Mouse (Mus musculus): ENCODE results near the gene Trdn. TPM values are rescaled to one million over a fixed set of nuclear protein-coding genes. Genes with fewer than 3 reads are reported as not detected.

Trdn gene
- polyA plus RNA-seq, 1 experiment from 2014 or later: 0.30 TPM

DNA sequence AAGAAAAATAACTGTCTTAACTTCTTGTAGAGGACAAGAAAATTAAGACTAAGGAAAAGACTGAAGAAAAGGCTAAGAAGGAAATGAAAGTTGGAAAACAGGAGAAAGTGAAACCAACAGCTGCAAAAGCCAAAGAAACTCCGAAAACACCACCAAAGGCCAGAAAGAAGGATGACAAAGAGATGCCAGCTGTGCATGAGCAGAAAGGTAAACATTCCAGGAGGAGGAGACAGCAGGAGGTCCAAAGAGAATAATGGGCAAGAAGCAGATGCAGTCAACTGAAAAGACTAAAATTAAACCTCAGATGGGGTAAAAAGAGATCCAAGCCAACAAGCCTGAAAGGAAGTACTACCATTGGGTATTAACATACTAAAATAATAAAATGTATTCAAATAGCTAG is 115.6 kb downstream of the Trdn start:
- no peak overlapping the region for H3K27ac ChIP-seq (ENCODE audit: low read depth)
- no peaks in the 10 kb centered on the region for H3K36me3 ChIP-seq (ENCODE audit: insufficient read depth)
- no peak for DNase-seq
- no peaks in the 10 kb centered on the region for H3K27me3 ChIP-seq (ENCODE audit: insufficient read depth, low read length)
- WGBS: 20% methylated on average over 1 of the region's 1 CpGs
- H3K9ac ChIP-seq: no peak overlapping the region
- ATAC-seq (ENCODE audit: insufficient read depth): no peak
- H3K9me3 ChIP-seq (ENCODE audit: low read depth, low read length): no peaks in the 10 kb centered on the region
- H3K4me2 ChIP-seq: no peak overlapping the region
- no peaks in the 10 kb centered on the region for H3K4me1 ChIP-seq (ENCODE audit: insufficient read depth)
- no peak overlapping the region for H3K4me3 ChIP-seq (ENCODE audit: low read depth, low read length)
- no peak for TF ChIP-seq CTCF (IDR thresholded peaks at IDR 0.05; ENCODE audit: low read depth)

DNA sequence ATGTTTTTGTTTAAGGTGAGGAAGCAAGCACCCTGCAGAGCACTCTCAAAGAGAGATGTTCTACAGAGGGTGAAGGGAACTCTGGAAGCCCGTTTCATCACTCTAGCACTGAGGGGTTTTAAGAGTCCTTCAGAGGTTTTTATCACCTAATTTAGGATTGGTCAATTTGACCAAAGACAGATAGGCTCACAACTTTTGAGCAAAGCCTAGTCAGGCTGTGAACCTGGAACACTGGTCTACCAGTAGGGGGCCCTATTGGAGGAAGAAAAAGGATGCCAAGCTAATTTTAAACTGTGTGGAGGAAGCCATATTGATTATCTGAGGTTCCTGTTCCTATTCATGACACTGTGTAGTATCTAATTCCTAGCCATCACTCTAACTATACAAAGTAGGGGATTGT is 117.9 kb downstream of the Trdn start:
- 51% methylated on average over 1 of the region's 1 CpGs for WGBS
- Histone ChIP-seq H3K27me3 (ENCODE audit: insufficient read depth, low read length) (no peaks in the 10 kb centered on the region), H3K4me3 (ENCODE audit: low read depth, low read length) (no peak overlapping the region), H3K4me2 (no peak overlapping the region), H3K4me1 (ENCODE audit: insufficient read depth) (no peaks in the 10 kb centered on the region), H3K9ac (no peak overlapping the region), H3K27ac (ENCODE audit: low read depth) (no peak overlapping the region), H3K9me3 (ENCODE audit: low read depth, low read length) (no peaks in the 10 kb centered on the region), H3K36me3 (ENCODE audit: insufficient read depth) (no peaks in the 10 kb centered on the region)
- DNase-seq (no peak), ATAC-seq (ENCODE audit: insufficient read depth) (no peak)
- TF ChIP-seq CTCF (IDR thresholded peaks at IDR 0.05; ENCODE audit: low read depth): no peak

DNA sequence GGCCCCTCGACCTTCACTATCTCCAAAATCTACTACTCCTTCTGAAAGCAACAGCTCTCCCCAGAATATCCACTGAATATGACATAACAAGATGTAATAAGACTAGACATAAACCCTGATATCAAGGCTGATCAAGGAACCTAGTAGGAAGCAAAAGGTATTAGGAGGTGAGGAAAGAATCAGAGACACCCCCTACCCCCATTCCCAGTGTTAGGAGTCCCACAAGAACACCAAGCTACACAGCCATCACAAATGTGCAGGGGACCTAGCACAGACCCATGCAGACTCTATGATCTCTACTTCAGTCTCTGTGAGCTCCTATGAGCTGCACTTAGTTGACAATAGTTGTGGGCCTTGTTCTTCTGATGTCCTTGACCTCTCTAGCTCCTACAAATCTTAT is 130.1 kb downstream of the Trdn start:
- no peak for DNase-seq
- Histone ChIP-seq H3K4me3 (ENCODE audit: low read depth, low read length) (no peak overlapping the region), H3K36me3 (ENCODE audit: insufficient read depth) (no peaks in the 10 kb centered on the region), H3K4me1 (ENCODE audit: insufficient read depth) (no peaks in the 10 kb centered on the region), H3K9ac (no peak overlapping the region), H3K4me2 (no peak overlapping the region), H3K9me3 (ENCODE audit: low read depth, low read length) (no peaks in the 10 kb centered on the region), H3K27ac (ENCODE audit: low read depth) (no peak overlapping the region), H3K27me3 (ENCODE audit: insufficient read depth, low read length) (no peaks in the 10 kb centered on the region)
- TF ChIP-seq CTCF (IDR thresholded peaks at IDR 0.05; ENCODE audit: low read depth): no peak
- ATAC-seq (ENCODE audit: insufficient read depth): no peak
- WGBS: 60% methylated on average over 1 of the region's 1 CpGs

DNA sequence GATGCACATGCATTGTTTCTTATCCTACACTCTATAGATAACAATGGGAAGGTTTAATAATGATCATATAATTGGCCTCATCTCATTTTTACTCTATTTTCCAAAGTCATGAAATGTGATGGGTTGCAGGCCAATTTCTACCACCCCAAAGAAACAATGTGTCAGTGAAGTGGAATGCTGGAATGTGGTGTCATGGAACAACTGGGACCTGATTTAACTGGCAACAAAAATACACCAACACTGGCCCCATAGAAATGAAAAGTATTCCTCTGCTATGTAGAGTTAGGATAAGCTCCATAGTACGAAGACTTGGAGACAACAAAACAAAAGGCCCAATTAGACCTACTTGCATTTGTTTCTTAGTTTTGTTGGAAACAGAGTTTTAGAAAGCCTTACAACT is 173.6 kb downstream of the Trdn start:
- H3K4me2 ChIP-seq: no peak overlapping the region
- 63% methylated on average over 1 of the region's 1 CpGs for WGBS
- ATAC-seq (ENCODE audit: insufficient read depth): no peak
- no peak overlapping the region for H3K27ac ChIP-seq (ENCODE audit: low read depth)
- DNase-seq: no peak
- H3K9me3 ChIP-seq (ENCODE audit: low read depth, low read length): no peaks in the 10 kb centered on the region
- H3K9ac ChIP-seq: no peak overlapping the region
- no peaks in the 10 kb centered on the region for H3K27me3 ChIP-seq (ENCODE audit: insufficient read depth, low read length)
- no peak for TF ChIP-seq CTCF (IDR thresholded peaks at IDR 0.05; ENCODE audit: low read depth)
- H3K36me3 ChIP-seq (ENCODE audit: insufficient read depth): no peaks in the 10 kb centered on the region
- no peak overlapping the region for H3K4me3 ChIP-seq (ENCODE audit: low read depth, low read length)
- no peaks in the 10 kb centered on the region for H3K4me1 ChIP-seq (ENCODE audit: insufficient read depth)

DNA sequence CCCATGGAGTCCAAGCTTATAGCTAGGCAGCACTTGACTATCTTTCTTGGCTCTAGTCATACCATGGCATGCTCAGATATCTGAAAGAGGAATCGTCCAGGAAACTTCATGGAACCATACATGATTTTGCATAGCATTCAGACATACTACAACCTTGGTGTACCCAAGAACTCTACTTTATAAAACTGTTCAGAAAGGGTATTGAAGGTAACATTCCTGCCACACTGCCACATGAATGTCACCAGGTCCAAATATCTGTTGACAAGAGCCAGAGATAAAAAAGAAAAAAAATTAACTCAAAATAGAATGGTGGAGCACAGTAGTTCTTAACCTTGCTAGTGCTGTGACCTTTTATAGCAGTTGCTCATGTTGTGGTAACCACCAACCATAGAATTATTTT is 175.8 kb downstream of the Trdn start:
- Histone ChIP-seq H3K27me3 (ENCODE audit: insufficient read depth, low read length) (no peaks in the 10 kb centered on the region), H3K9ac (no peak overlapping the region), H3K36me3 (ENCODE audit: insufficient read depth) (no peaks in the 10 kb centered on the region), H3K4me3 (ENCODE audit: low read depth, low read length) (no peak overlapping the region), H3K27ac (ENCODE audit: low read depth) (no peak overlapping the region), H3K9me3 (ENCODE audit: low read depth, low read length) (no peaks in the 10 kb centered on the region), H3K4me2 (no peak overlapping the region), H3K4me1 (ENCODE audit: insufficient read depth) (no peaks in the 10 kb centered on the region)
- 49% methylated on average over 1 of the region's 1 CpGs for WGBS
- no peak for ATAC-seq (ENCODE audit: insufficient read depth)
- no peak for DNase-seq
- no peak for TF ChIP-seq CTCF (IDR thresholded peaks at IDR 0.05; ENCODE audit: low read depth)

DNA sequence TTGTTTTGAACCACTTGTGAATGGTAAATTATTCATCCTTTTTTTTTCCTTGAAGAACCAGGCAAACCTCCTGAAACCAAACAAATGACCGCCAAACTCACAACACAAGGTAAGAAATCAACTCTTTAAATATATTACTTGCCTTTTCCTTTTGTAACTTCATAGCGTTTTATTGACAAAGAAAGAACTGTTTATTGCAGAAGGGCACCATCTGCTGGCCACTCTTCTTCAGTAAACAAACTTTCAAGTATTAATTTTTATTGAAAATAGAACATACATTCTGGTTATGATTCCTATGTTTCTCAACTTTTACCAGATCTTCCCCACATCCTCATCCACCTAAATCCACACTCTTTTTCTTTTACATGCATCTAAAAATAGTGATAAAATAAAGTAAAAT is 224.6 kb downstream of the Trdn start:
- WGBS: 22% methylated on average over 2 of the region's 2 CpGs
- H3K9ac ChIP-seq: no peak overlapping the region

DNA sequence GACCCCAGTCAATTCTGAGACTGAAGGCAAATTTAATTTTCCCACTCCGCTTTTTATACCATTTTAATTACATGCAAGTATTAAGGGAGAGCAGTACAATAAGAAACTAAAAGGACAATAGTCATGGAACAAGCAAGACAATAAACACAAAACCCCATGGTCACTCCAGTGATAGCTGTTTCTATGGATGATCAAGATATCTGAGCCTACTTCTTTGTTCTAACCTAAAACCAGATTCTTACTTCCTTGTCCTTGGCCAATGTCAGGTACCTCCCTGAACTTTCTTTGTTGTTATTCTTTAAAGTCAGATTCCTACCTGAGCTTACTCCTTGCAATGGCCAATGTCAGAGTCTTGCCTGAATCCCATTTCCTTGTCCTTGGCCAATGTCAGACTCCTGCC is 272.7 kb downstream of the Trdn start:
- ATAC-seq (ENCODE audit: insufficient read depth) (no peak), DNase-seq (no peak)
- Histone ChIP-seq H3K4me1 (ENCODE audit: insufficient read depth) (no peaks in the 10 kb centered on the region), H3K27ac (ENCODE audit: low read depth) (no peak overlapping the region), H3K4me3 (ENCODE audit: low read depth, low read length) (no peak overlapping the region), H3K9ac (no peak overlapping the region), H3K4me2 (no peak overlapping the region), H3K36me3 (ENCODE audit: insufficient read depth) (no peaks in the 10 kb centered on the region), H3K27me3 (ENCODE audit: insufficient read depth, low read length) (no peaks in the 10 kb centered on the region), H3K9me3 (ENCODE audit: low read depth, low read length) (no peaks in the 10 kb centered on the region)
- 88% methylated on average over 1 of the region's 1 CpGs for WGBS
- TF ChIP-seq CTCF (IDR thresholded peaks at IDR 0.05; ENCODE audit: low read depth): no peak

More for the DNA sequence above, 224.6 kb downstream of the Trdn start:
- Histone ChIP-seq H3K36me3 (ENCODE audit: insufficient read depth) (no peaks in the 10 kb centered on the region), H3K4me1 (ENCODE audit: insufficient read depth) (no peaks in the 10 kb centered on the region), H3K4me3 (ENCODE audit: low read depth, low read length) (no peak overlapping the region), H3K27me3 (ENCODE audit: insufficient read depth, low read length) (no peaks in the 10 kb centered on the region), H3K9me3 (ENCODE audit: low read depth, low read length) (no peaks in the 10 kb centered on the region), H3K4me2 (no peak overlapping the region), H3K27ac (ENCODE audit: low read depth) (no peak overlapping the region)
- peak; percentile 79 for DNase-seq
- TF ChIP-seq CTCF (IDR thresholded peaks at IDR 0.05; ENCODE audit: low read depth): peak; percentile 42
- no peak for ATAC-seq (ENCODE audit: insufficient read depth)

DNA sequence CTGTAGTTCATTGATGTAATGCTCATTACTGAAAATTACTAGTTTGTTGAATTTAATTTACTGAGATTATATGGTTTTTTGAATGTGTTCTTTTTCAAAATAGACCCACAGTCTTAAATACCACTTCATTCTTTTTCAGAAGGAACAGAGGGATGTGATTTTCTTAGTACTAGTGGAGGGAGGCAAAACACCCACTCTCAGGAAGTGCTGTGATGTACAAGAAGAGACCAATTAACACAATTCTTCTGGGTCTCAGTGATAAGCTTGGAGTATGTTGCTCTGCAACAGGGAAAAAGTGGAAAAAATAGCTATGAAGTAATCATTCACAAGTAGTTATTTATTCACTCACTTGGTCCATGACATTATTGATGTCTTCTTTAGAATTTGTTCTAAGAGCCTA is 286.2 kb downstream of the Trdn start:
- Histone ChIP-seq H3K4me3 (ENCODE audit: low read depth, low read length) (no peak overlapping the region), H3K27me3 (ENCODE audit: insufficient read depth, low read length) (no peaks in the 10 kb centered on the region), H3K36me3 (ENCODE audit: insufficient read depth) (no peaks in the 10 kb centered on the region), H3K9me3 (ENCODE audit: low read depth, low read length) (no peaks in the 10 kb centered on the region), H3K27ac (ENCODE audit: low read depth) (no peak overlapping the region), H3K9ac (no peak overlapping the region), H3K4me2 (no peak overlapping the region), H3K4me1 (ENCODE audit: insufficient read depth) (no peaks in the 10 kb centered on the region)
- no peak for ATAC-seq (ENCODE audit: insufficient read depth)
- DNase-seq: no peak
- no peak for TF ChIP-seq CTCF (IDR thresholded peaks at IDR 0.05; ENCODE audit: low read depth)

Measured in lung, embryonic 14.5 days (tissue).